Mouse (Mus musculus) layer of hippocampus, adult 18-20 months (tissue): ENCODE data around the gene Fkbp14. TPM values are rescaled to one million over a fixed set of nuclear protein-coding genes. Genes with fewer than 3 reads are reported as not detected.

Experiments used
- DNase-seq, 2 experiments: peaks; one replicate each; pipeline ENCODE4 v3.0.0; 2022; ENCODE audit warnings: low spot score in 2 of 2
- long read RNA-seq: library from polyadenylated mRNA; stranded (forward); transcript quantifications from one replicate; pipeline ENCODE4 v2.0.0, GENCODE M21; 2021
- total RNA-seq, 2 experiments: library from RNA; stranded (reverse); gene quantifications; 2 replicates each; pipeline ENCODE4 v1.2.3; 2021

Fkbp14 gene
- 10 to 100 TPM; 13.9 to 14.2 TPM for total RNA-seq
- long read RNA-seq, transcript Fkbp14-201 (4 exons, 2,694 nt): major isoform, 15 of 20 reads
- long read RNA-seq, partial matches to known transcripts: 0 of 20 reads
- long read RNA-seq, other reads (novel, unspliced or antisense): 4 of 20 reads

DNA sequence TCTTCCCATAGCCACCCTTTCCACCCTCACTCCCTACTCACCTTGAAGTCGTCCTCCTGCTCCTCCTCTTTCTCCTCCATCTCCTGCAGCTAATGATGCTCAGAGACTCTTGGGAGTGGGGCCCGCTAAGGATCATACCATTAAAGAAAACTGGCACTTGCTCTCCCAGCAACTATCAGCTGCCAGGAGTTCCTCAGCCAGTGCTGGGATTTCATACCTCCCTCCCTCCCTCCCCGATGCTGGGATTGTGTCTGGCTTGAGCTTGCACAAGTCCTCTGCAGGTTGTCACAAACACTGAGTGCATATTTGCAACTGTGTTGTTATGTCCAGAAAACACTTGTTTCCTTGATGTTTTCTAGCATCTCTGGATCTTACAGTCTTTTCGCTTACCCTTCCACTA is at the start of gene Fkbp14:
Gene Fkbp14 (minus strand): TSS at position 101 of the 400 bp plus-strand sequence.
- no peak for DNase-seq

DNA sequence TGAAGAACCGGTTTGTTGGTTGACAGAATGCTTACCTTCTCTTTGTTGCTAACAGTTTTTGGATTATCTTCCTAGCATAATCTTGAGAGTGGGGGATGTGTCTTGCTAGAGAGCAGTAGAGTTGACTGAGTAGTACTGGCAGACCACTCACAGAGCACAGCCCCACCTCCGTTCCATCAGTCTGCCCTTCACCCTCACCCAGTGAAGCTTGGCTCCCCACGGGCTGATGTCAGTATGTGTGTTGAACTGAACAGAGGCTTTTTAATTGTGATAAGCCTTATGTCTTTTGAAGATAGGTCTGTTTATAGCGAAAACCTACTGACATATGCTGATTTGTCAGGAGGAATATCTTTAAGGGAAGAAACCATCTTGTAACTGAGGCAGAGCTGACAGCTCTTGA is 46.1 kb upstream of the Fkbp14 start:
- no peak for DNase-seq

GRCm38 (mm10) chr6:54641953-54642352 is 44.8 kb upstream of the Fkbp14 start:
- DNase-seq: peak; percentile 32 to 42

- no peak for DNase-seq
Measured at GRCm38 (mm10) chr6:54639877-54640276, 42.8 kb upstream of the Fkbp14 start.

DNA sequence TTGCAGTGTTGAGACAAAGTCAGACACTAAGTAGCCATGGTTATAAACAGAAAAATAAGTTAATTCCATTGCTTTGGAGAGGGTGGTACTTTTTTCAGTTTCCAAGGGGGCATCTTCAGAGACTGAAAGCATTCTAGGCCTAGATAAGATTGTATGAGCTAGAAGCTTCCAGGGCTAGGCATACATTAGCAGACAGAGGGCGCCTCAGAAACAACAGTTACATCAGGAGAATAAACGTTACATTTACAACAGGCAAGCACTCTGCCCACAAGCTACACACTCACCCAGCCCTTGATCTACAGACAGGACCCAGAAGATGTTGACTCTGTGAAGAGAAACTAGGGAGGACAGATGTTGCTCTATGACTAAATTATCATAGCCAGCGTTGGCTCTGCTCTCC is 34.4 kb upstream of the Fkbp14 start:
- DNase-seq: peak in 1 of 2 experiments; percentile 69

DNA sequence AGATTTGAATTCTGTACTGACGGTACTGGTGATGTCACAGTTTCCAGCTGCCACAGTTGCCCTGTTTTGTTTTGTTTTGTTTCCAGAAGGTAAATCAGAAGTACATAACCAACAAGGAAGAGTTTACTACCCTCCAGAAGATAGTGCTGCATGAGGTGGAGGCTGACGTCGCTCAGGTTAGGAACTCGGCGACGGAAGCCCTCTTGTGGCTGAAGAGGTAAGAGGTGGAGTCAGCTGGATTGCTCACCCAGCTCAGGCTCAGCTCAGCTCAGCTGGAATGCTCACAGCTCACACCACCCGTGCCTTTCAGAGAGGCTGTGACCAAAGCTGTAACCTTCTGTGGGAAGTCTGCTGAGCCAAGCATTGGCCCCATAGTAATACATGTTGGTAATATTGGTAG is 32.6 kb upstream of the Fkbp14 start:
- DNase-seq: no peak

- no peak for DNase-seq
Measured at GRCm38 (mm10) chr6:54628381-54628780, 31.3 kb upstream of the Fkbp14 start.

DNA sequence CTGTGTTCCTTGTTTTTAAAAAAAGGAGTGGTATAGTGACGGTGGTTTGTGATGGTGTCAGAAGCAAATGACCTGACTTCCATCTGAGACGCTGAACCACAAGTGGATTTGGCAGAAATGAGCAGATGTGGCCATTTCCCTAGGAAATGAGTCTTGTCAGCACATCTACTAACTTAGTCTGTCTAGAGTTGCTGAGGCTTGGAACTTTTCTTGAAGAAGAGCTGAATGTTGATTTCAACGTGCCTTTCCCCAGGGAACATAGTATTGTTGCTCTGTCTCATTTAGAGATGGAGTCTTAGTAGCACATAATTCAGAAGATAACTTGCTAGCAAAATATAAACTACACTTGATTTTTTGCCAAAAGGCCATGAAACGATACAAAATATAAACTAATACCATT is 23.2 kb upstream of the Fkbp14 start:
- no peak for DNase-seq

DNA sequence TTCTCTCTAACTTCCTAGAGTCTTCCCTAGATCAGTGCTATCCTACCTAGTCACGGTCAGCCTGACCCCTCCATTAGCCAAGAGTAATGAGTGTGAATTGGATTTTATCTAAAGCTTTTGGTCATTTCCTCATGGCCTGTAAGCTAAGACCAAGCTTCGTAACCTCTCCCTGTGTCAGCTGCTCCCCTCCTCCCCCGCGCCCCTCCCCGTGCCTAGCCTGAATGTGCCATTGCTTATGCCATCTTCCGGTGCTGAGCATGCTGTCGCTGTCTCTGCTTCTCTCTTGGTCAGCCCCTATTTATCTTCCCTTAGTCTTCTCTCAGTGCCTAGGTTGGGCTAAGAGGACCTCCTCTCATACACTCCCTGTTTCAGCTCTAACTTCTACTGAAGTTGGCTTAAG is 22.4 kb upstream of the Fkbp14 start:
- DNase-seq: no peak

DNA sequence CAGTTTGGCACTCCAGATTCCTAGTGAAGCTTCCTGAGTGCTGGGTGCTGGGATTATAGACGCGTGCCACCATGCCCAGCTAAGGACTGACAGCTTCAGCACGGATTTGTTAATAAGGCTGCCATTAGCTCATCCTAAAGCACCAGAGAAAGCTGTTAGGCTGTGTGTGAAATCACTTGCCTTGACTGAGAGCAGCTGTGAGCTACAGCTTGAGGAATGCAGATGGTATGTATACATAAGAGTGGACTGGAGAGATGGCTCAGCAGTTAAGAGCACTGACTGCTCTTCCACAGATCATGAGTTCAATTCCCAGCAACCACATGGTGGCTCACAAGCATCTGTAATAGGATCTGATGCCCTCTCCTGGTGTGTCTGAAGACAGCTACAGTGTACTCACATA is 20.3 kb upstream of the Fkbp14 start:
- no peak for DNase-seq

GRCm38 (mm10) chr6:54606241-54606640 is 9.1 kb upstream of the Fkbp14 start:
- no peak for DNase-seq

DNA sequence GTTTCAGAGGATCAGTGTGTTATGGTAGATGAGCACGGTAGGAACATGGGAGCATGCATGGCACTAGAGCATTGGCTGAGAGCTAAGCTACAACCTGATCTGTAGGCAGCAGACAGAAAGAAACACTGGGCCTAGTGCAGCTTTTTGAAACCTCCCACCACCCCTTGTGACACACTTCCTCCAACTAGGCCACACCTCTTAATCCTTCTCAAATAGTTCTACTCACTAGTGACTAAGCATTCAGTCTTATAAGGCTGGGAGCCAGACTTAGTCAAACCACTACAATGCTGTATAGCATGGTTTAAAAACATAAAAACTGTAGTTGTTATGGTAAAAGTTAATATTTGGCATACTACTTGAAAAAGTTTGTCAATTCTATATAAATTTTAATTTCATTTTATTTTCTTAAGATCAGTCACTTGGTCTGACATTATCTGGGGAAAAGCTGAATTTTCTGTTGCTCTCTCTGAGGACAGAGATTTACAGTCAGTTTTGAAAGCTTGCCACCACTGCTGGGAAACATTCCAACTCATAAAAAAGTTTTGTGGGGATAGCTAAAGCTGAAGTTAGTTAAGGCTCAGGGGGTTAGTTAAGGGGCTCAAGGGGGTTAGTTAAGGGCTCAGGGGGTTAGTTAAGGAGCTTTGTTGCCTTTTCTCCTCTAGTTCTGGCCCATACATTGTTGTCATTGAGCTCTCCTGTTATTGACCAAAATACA is 7.0 kb upstream of the Fkbp14 start:
- no peak for DNase-seq

DNA sequence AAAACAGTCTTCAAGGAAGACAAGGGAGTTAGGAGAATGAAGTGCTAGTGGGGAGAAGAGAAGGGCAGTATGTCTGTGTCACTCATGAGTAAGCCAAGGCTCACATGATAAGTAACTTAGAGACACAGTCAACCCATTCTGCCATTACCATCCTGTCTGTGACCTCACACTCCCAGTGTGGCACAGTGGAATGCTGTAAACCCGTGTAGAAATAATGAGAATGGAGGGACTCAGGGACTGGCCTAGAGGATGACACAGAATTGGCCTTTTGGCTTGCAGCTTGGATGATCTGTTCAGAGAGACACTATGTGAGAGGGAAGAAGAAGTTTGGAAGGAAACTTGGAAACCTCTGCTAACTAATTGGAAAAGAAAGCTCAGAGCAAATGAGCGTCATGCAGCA is 5.8 kb upstream of the Fkbp14 start:
- no peak for DNase-seq

GRCm38 (mm10) chr6:54600681-54601347 is 3.7 kb upstream of the Fkbp14 start:
- no peak for DNase-seq

- DNase-seq: no peak
Measured at GRCm38 (mm10) chr6:54597711-54598110, 603 bp upstream of the Fkbp14 start.

GRCm38 (mm10) chr6:54595330-54595878 is 1.7 kb downstream of the Fkbp14 start:
- DNase-seq: no peak

DNA sequence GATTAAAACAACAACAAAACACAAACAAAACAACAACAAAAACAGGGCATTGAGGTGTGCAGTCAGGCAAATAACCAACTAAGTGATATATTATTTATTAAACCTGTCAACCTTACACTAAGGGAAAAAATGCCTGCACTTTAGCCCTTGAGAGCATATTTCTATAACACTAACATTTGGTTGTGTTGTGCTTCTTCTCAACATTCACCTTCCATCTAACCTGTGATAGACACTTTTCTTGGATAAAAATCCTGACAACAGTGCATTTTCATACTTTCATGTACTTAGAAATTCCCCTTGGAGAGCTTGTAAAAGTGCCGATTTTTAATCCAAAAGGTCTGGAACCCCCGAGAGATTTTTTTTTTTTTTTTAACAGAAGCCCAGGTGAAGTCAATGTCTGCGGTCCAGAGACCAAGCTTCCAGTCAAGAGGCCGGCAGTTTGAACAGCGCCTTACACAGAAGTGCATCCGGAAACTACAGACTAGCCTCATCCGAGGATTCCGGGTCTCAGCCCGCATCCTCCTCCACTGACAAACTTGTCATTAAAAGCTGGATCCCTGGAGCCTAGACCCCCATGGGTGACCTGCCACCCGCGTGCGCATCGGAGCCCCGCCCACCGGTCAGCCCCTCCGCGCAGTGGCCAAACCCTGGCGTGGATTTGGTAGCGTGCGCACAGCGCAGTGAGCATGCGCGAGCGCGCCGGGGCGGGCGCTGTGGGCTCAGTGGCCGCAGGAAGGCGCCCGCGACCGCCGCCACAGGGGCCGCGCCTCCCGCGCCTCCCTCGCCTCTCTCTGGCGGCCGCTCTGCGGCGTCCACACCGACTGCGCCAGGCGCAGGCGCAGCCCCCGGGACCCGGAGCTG is 2.4 kb downstream of the Fkbp14 start, which contains the start of gene Plekha8:
Gene Plekha8 (plus strand): TSS at position 643 of the 861 bp plus-strand sequence.
- peak; percentile 84 to 93 for DNase-seq

GRCm38 (mm10) chr6:54593766-54594468 is 3.2 kb downstream of the Fkbp14 start:
- DNase-seq: no peak

- DNase-seq: peak; percentile 91 to 98
Measured at GRCm38 (mm10) chr6:54592938-54593535, 4.1 kb downstream of the Fkbp14 start.

DNA sequence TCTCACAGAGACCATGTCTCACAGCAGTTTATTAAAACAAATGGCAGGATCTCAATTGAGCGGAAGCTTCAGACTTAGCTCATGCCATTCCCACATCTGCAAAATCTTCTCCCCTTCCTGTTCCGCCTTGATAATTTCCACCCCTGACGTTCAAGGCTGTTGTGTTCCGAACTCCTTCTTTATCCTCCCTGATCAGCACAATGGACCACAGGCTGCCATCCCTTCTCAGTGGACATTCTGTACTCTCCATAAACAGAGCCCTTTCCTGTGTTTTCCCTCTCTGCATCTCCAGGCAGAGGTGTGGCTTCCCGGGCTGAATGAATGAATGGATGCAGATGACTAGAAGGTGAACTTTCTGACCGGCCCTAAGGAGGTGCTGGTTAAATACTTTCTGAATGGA is 5.3 kb downstream of the Fkbp14 start:
- DNase-seq: no peak
